Mouse (Mus musculus) cerebellum, postnatal 4 days (tissue): ENCODE measurements around the gene Vmn1r9.
"Not testable (repeated sequence)": the region's sequence is repeated elsewhere in the genome, so short reads cannot be mapped to it uniquely, and the experiment has no call there.

Experiments used
- DNase-seq, 2 experiments: peaks; one replicate each; pipeline ENCODE4 v3.0.0; 2022; ENCODE audit warnings: low spot score in 2 of 2, mixed read lengths in 1 of 2

The Vmn1r9 gene

GRCm38 (mm10) chr6:57066487-57066886, at the start of gene Vmn1r9:
TSS of gene Vmn1r9 (plus strand) at chr6:57066787.
- no peak for DNase-seq

- not testable (repeated sequence) for DNase-seq
These were observed 41.4 kb upstream of the Vmn1r9 start, which contains the start of gene Vmn1r7 for GRCm38 (mm10) chr6:57025224-57025623. TSS of gene Vmn1r7 (minus strand) at chr6:57025324.

DNA sequence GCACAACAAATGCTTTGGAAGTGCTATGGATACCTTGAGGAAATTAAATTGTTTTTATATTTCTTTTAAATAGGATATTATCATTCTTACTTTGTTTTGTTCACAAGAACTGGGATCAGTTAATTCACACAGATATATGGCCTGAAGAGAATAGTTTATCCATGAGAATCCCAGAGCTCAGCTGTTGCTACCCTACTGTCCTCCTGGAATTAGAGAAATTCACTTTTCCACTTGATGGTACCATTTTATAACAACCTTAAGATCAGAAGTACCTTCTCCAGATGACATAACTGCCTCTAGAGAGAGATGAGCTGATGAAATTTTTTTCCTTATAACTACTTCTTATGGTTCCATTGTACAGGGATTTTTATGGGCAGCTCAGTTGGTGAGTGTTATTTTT, 34.6 kb upstream of the Vmn1r9 start, which contains the start of gene Vmn1r8:
Gene Vmn1r8, plus strand, starts transcription at position 301 of the 400 bp plus-strand sequence.
- DNase-seq: no peak

GRCm38 (mm10) chr6:57034674-57035073, 31.9 kb upstream of the Vmn1r9 start:
- DNase-seq: no peak

- no peak for DNase-seq
These were observed 2.9 kb upstream of the Vmn1r9 start for GRCm38 (mm10) chr6:57063730-57064129.

- no peak for DNase-seq
These were observed 39.8 kb downstream of the Vmn1r9 start for GRCm38 (mm10) chr6:57106358-57106757.

GRCm38 (mm10) chr6:57109154-57109553, 42.6 kb downstream of the Vmn1r9 start, which contains the start of gene Vmn1r10:
TSS of gene Vmn1r10 (plus strand) at chr6:57109454.
- no peak for DNase-seq
